Mouse (Mus musculus) myocyte (in vitro differentiated cells): ENCODE data around the gene 4930412O13Rik. TPM values are rescaled to one million over a fixed set of nuclear protein-coding genes. Genes with fewer than 3 reads are reported as not detected.

Experiments used
- H3K27me3 ChIP-seq: one replicate; pipeline ENCODE4 v1.6.1; 2011; ENCODE audit not compliant: control insufficient read depth, insufficient read depth, insufficient read length
- H3K36me3 ChIP-seq: one replicate; pipeline ENCODE4 v1.6.1; 2011; ENCODE audit not compliant: control insufficient read depth, insufficient read depth
- H3K4me2 ChIP-seq: one replicate; pipeline ENCODE4 v1.6.1; 2011; ENCODE audit warnings: low read depth, control low read depth
- H3K4me3 ChIP-seq: one replicate; pipeline ENCODE4 v1.5.1; 2011; ENCODE audit warnings: mild to moderate bottlenecking, control low read depth, moderate library complexity
- H3K79me2 ChIP-seq: one replicate; pipeline ENCODE4 v1.6.1; 2011; ENCODE audit not compliant: control insufficient read depth, insufficient read depth
- H3ac ChIP-seq: one replicate; pipeline ENCODE4 v1.6.1; 2011; ENCODE audit not compliant: control insufficient read depth, insufficient read length
- CEBPB ChIP-seq: IDR thresholded peaks from 2 replicates; pipeline ENCODE4 v1.6.1; 2011; ENCODE audit warnings: mild to moderate bottlenecking, moderate library complexity; ENCODE audit not compliant: poor library complexity, insufficient read depth, severe bottlenecking
- E2F4 ChIP-seq: IDR thresholded peaks from one replicate; pipeline ENCODE4 v1.6.1; 2011; ENCODE audit warnings: mild to moderate bottlenecking, control low read depth, moderate library complexity; ENCODE audit not compliant: insufficient read depth
- MAX ChIP-seq: IDR thresholded peaks from one replicate; pipeline ENCODE4 v1.6.1; 2011; ENCODE audit warnings: low read depth, mild to moderate bottlenecking, control low read depth
- MYOD1 ChIP-seq, 3 experiments: IDR thresholded peaks; one replicate each; pipeline ENCODE4 v1.6.1; 2011; ENCODE audit warnings: control low read depth in 2 of 3, low read depth in 2 of 3, mild to moderate bottlenecking in 2 of 3, moderate library complexity in 1 of 3; ENCODE audit not compliant: insufficient read length in 2 of 3, control insufficient read depth in 1 of 3
- MYOG ChIP-seq, 3 experiments: IDR thresholded peaks; one replicate each; pipeline ENCODE4 v1.6.1; 2011; ENCODE audit warnings: control low read depth in 2 of 3, low read depth in 2 of 3, mild to moderate bottlenecking in 2 of 3; ENCODE audit not compliant: insufficient read length in 2 of 3, control insufficient read depth in 1 of 3, insufficient read depth in 1 of 3
- POLR2A ChIP-seq: IDR thresholded peaks from one replicate; pipeline ENCODE4 v1.6.1; 2011; ENCODE audit warnings: low read depth, mild to moderate bottlenecking, control low read depth, moderate library complexity; ENCODE audit not compliant: insufficient read length
- POLR2AphosphoS2 ChIP-seq: IDR thresholded peaks from one replicate; pipeline ENCODE4 v1.6.1; 2011; ENCODE audit warnings: low read depth, control low read depth; ENCODE audit not compliant: insufficient read length
- REST ChIP-seq: IDR thresholded peaks from one replicate; pipeline ENCODE4 v1.6.1; 2011; ENCODE audit warnings: mild to moderate bottlenecking, control low read depth, moderate library complexity; ENCODE audit not compliant: insufficient read depth, insufficient read length
- SRF ChIP-seq: IDR thresholded peaks from one replicate; pipeline ENCODE4 v1.6.1; 2011; ENCODE audit warnings: low read depth; ENCODE audit not compliant: control insufficient read depth, insufficient read length
- TCF12 ChIP-seq: IDR thresholded peaks from one replicate; pipeline ENCODE4 v1.6.1; 2011; ENCODE audit warnings: mild to moderate bottlenecking, control low read depth; ENCODE audit not compliant: poor library complexity, insufficient read depth, severe bottlenecking
- TCF3 ChIP-seq: IDR thresholded peaks from one replicate; pipeline ENCODE4 v1.6.1; 2011; ENCODE audit warnings: low read depth, control low read depth; ENCODE audit not compliant: insufficient read length
- USF1 ChIP-seq: IDR thresholded peaks from one replicate; pipeline ENCODE4 v1.6.1; 2011; ENCODE audit warnings: low read depth, mild to moderate bottlenecking, control low read depth, moderate library complexity
- polyA plus RNA-seq: library from polyadenylated mRNA; unstranded; fragments of >200 nt; fragmentation: generic; extraction: Trizol; gene quantifications from one replicate; pipeline ENCODE4 v1.2.1, GENCODE M21; 2012; ENCODE audit warnings: missing spikeins

4930412O13Rik gene
- polyA plus RNA-seq, 1 experiment, result not detected

GRCm38 (mm10) chr2:9894836-9895593 is 14.0 kb downstream of the 4930412O13Rik start:
- no peaks in the 10 kb centered on the region for H3K27me3 ChIP-seq
- H3K79me2 ChIP-seq, result no peaks in the 10 kb centered on the region
- no peak overlapping the region for H3ac ChIP-seq
- TF ChIP-seq TCF12 (no peak), SRF (no peak), USF1 (no peak), TCF3 (no peak), CEBPB (no peak)
- no peaks in the 10 kb centered on the region for H3K36me3 ChIP-seq
- no peak overlapping the region for H3K4me2 ChIP-seq
- no peak overlapping the region for H3K4me3 ChIP-seq

- H3K36me3 ChIP-seq, result no peaks in the 10 kb centered on the region
- no peak overlapping the region for H3K4me2 ChIP-seq
- no peaks in the 10 kb centered on the region for H3K79me2 ChIP-seq
- H3K4me3 ChIP-seq, result no peak overlapping the region
- H3K27me3 ChIP-seq, result no peaks in the 10 kb centered on the region
- no peak for TF ChIP-seq CEBPB
- TF ChIP-seq USF1, result no peak
- no peak for TF ChIP-seq REST
- no peak for TF ChIP-seq E2F4
- no peak for TF ChIP-seq POLR2AphosphoS2
- TF ChIP-seq POLR2A, result no peak
- TF ChIP-seq TCF3, result no peak
- TF ChIP-seq MAX, result no peak
- no peak for TF ChIP-seq MYOG (IDR thresholded peaks at IDR 0.05; ENCODE audit: control insufficient read depth in 1 of 3, insufficient read depth in 1 of 3, insufficient read length in 2 of 3, low read depth in 2 of 3)
- TF ChIP-seq TCF12, result no peak
- TF ChIP-seq MYOD1 (IDR thresholded peaks at IDR 0.05; ENCODE audit: control insufficient read depth in 1 of 3, insufficient read length in 2 of 3, low read depth in 2 of 3), result no peak
- no peak for TF ChIP-seq SRF
- no peak overlapping the region for H3ac ChIP-seq
Observed at GRCm38 (mm10) chr2:9896097-9896770, 15.2 kb downstream of the 4930412O13Rik start.

GRCm38 (mm10) chr2:9897846-9898245 is 16.8 kb downstream of the 4930412O13Rik start:
- no peaks in the 10 kb centered on the region for H3K36me3 ChIP-seq
- no peaks in the 10 kb centered on the region for H3K27me3 ChIP-seq
- no peaks in the 10 kb centered on the region for H3K79me2 ChIP-seq
- TF ChIP-seq MYOD1 (IDR thresholded peaks at IDR 0.05; ENCODE audit: control insufficient read depth in 1 of 3, insufficient read length in 2 of 3, low read depth in 2 of 3) (no peak), E2F4 (no peak), POLR2AphosphoS2 (no peak), USF1 (no peak), TCF12 (no peak), CEBPB (no peak), TCF3 (no peak), MYOG (IDR thresholded peaks at IDR 0.05; ENCODE audit: control insufficient read depth in 1 of 3, insufficient read depth in 1 of 3, insufficient read length in 2 of 3, low read depth in 2 of 3) (no peak), POLR2A (no peak), REST (no peak), SRF (no peak), MAX (no peak)
- no peak overlapping the region for H3K4me3 ChIP-seq
- no peak overlapping the region for H3ac ChIP-seq
- H3K4me2 ChIP-seq, result no peak overlapping the region

- TF ChIP-seq MYOD1 (IDR thresholded peaks at IDR 0.05; ENCODE audit: control insufficient read depth in 1 of 3, insufficient read length in 2 of 3, low read depth in 2 of 3), result no peak
- no peak for TF ChIP-seq TCF3
- Histone ChIP-seq H3K27me3 (no peaks in the 10 kb centered on the region), H3ac (no peak overlapping the region), H3K36me3 (no peaks in the 10 kb centered on the region), H3K79me2 (no peaks in the 10 kb centered on the region), H3K4me3 (no peak overlapping the region), H3K4me2 (no peak overlapping the region)
Observed at GRCm38 (mm10) chr2:9903854-9904560, 23.0 kb downstream of the 4930412O13Rik start.

- Histone ChIP-seq H3K4me2 (peak overlapping the region; percentile 27), H3K36me3 (no peaks in the 10 kb centered on the region), H3K79me2 (no peaks in the 10 kb centered on the region), H3K4me3 (no peak overlapping the region), H3ac (no peak overlapping the region), H3K27me3 (no peaks in the 10 kb centered on the region)
- TF ChIP-seq CEBPB (no peak), E2F4 (no peak), SRF (no peak), POLR2A (no peak), MYOG (IDR thresholded peaks at IDR 0.05; ENCODE audit: control insufficient read depth in 1 of 3, insufficient read depth in 1 of 3, insufficient read length in 2 of 3, low read depth in 2 of 3) (no peak), TCF3 (no peak)
Observed at GRCm38 (mm10) chr2:9905995-9906394, 24.9 kb downstream of the 4930412O13Rik start.
